Mouse (Mus musculus) inflammation-experienced regulatory T-cells, adult 16 weeks (primary cell): ENCODE measurements around the gene Ier2. TPM values are rescaled to one million over a fixed set of nuclear protein-coding genes. Genes with fewer than 3 reads are reported as not detected.

Experiments used
- polyA plus RNA-seq: library from polyadenylated mRNA; unstranded; fragments of 100-300 nt; shearing (Covaris generic); gene quantifications from one replicate; pipeline ENCODE4 v1.2.1, GENCODE M21; 2017

The Ier2 gene
- 170 TPM for polyA plus RNA-seq

DNA sequence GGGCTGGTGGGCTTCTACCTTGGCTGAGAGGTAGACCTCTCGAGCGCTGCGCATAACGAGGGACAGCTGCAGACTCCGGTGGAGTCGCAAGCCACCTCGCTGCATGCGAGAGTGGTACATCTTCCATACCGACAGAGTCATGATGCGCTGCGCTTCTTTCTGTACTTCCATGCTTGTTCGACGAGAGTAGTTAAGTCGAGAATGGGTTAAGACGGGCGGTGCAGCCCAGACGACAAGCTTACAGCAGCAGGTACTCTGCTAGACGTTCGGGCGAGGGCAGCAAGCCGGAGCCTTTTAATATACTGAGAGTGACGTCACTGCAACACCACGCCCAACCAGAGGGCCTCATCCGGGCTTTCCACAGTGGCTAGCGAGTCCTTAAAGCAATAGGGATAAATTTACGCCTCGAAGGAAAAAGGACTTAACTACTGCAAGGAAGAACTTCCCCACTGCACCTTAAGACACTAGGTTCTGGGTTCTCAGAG is at the start of gene Ier2:
Gene Ier2, minus strand, starts transcription at position 272 of the 485 bp plus-strand sequence.

GRCm38 (mm10) chr8:84700941-84701911 is 38.6 kb upstream of the Ier2 start, which contains the start of gene Lyl1:
Gene Lyl1 (plus strand): TSS chr8:84701457.

GRCm38 (mm10) chr8:84687705-84688100 is 25.1 kb upstream of the Ier2 start, which contains the start of gene Nacc1:
Gene Nacc1 (minus strand): TSS chr8:84687862.

DNA sequence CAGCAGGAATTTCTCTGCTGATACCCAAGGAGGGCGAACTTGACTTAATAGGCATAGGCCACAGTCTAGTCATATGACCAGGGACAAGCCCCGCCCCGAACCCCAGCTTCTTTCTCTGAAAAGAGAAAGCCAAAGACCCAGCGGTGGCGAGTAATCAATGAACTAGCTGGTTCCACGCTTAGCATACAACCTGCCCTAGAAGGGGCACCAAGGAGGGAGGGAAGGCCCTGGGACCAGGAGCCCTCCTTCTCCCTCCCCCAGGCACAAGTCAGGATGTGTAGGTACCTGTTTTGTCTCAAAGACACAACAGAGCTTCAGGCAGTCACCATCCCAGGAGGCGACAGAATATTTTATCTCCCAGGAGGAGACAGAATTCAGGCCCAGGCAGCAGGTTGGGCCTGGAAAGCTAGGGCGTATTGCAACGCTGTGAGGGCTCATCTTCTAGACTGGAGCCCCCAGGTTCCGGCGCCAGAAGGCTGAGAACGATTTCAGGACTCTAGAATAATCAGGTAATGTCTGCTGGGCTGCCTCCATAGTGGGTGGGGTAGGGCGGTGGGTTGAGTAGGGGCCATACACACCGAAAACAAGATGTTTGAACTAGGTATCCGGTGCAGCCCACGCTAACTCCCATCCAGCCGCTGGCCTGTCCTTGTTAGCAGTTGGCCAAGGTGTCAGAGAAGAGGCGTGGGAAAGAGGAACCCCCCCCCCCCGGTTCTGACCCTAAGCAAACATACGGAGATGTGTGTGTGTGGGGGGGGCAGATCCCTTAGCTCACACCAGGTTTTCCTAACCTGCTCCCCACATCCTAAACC is 23.7 kb upstream of the Ier2 start, which contains the start of gene Trmt1:
Gene Trmt1, plus strand, starts transcription at position 117 of the 812 bp plus-strand sequence.

Other genes starting within 250 kb of the Ier2 start
- 63.7 TPM for gene Trmt1, start 23.5 kb upstream of the Ier2 start, polyA plus RNA-seq
- 3.9 TPM for gene Nacc1, start 25.0 kb upstream of the Ier2 start, polyA plus RNA-seq
- 0.54 TPM for gene Lyl1, start 38.6 kb upstream of the Ier2 start, polyA plus RNA-seq
- 29.3 TPM for gene G430095P16Rik, start 60.2 kb upstream of the Ier2 start, polyA plus RNA-seq
- 3.4 TPM for gene Nfix, start 137.5 kb upstream of the Ier2 start, polyA plus RNA-seq
- gene Dand5, start 160.0 kb upstream of the Ier2 start, polyA plus RNA-seq, result 9.0 TPM
- gene Gadd45gip1, start 168.7 kb upstream of the Ier2 start, polyA plus RNA-seq, result 30.6 TPM
- gene Rad23a, start 177.8 kb upstream of the Ier2 start, polyA plus RNA-seq, result 211 TPM
- 499 TPM for gene Calr, start 184.1 kb upstream of the Ier2 start, polyA plus RNA-seq
- 111 TPM for gene Farsa, start 194.1 kb upstream of the Ier2 start, polyA plus RNA-seq
- 8.3 TPM for gene Syce2, start 209.3 kb upstream of the Ier2 start, polyA plus RNA-seq
- 37.3 TPM for gene Gcdh, start 231.1 kb upstream of the Ier2 start, polyA plus RNA-seq
- gene Klf1, start 239.1 kb upstream of the Ier2 start, polyA plus RNA-seq, result 0.32 TPM
- 21.8 TPM for gene Dnase2a, start 245.7 kb upstream of the Ier2 start, polyA plus RNA-seq